Mouse (Mus musculus) testis, adult 2 months (tissue): ENCODE measurements around the gene Rbfox3. TPM values are rescaled to one million over a fixed set of nuclear protein-coding genes. Genes with fewer than 3 reads are reported as not detected.

Experiments
- H3K27ac ChIP-seq: fragments of 200-500 bp; 2 replicates; pipeline ENCODE4 v1.5.1; 2012; ENCODE audit warnings: low read depth, low read length; ENCODE audit not compliant: control insufficient read depth, insufficient read depth
- H3K27me3 ChIP-seq: fragments of 200-500 bp; 2 replicates; pipeline ENCODE4 v1.6.1; 2012; ENCODE audit warnings: mild to moderate bottlenecking, low read length, moderate library complexity; ENCODE audit not compliant: control insufficient read depth, insufficient read depth
- H3K36me3 ChIP-seq: fragments of 200-500 bp; 2 replicates; pipeline ENCODE4 v1.6.1; 2012; ENCODE audit warnings: mild to moderate bottlenecking, low read length; ENCODE audit not compliant: control insufficient read depth, insufficient read depth
- H3K4me1 ChIP-seq: fragments of 200-500 bp; 2 replicates; pipeline ENCODE4 v1.6.1; 2012; ENCODE audit warnings: low read length; ENCODE audit not compliant: control insufficient read depth, insufficient read depth
- H3K4me3 ChIP-seq: fragments of 200-500 bp; 2 replicates; pipeline ENCODE4 v1.5.1; 2012; ENCODE audit warnings: low read depth, mild to moderate bottlenecking, low read length, moderate library complexity, mixed read lengths; ENCODE audit not compliant: control insufficient read depth
- CTCF ChIP-seq: fragments of 200-500 bp; IDR thresholded peaks from 2 replicates; pipeline ENCODE4 v1.5.1; 2012; ENCODE audit warnings: low read depth, mild to moderate bottlenecking, inconsistent platforms, low read length, moderate library complexity; ENCODE audit not compliant: control insufficient read depth, insufficient read depth, insufficient replicate concordance
- POLR2A ChIP-seq: fragments of 200-500 bp; IDR thresholded peaks from 2 replicates; pipeline ENCODE4 v1.6.1; 2012; ENCODE audit warnings: low read depth, mild to moderate bottlenecking, inconsistent platforms, low read length, moderate library complexity; ENCODE audit not compliant: control insufficient read depth
- polyA plus RNA-seq: library from polyadenylated mRNA; depleted of rRNA; stranded (reverse); fragments of >200 nt; gene quantifications from 2 replicates; pipeline ENCODE4 v1.2.3, GENCODE M21; 2012

Rbfox3 gene
- polyA plus RNA-seq, 1 experiment: 0.28 TPM

GRCm38 (mm10) chr11:118685397-118685796, 226.0 kb downstream of the Rbfox3 start:
- TF ChIP-seq POLR2A: no peak
- no peak for TF ChIP-seq CTCF
- H3K4me1 ChIP-seq: no peaks in the 10 kb centered on the region
- H3K4me3 ChIP-seq: no peak overlapping the region
- no peak overlapping the region for H3K27ac ChIP-seq
- H3K27me3 ChIP-seq: no peaks in the 10 kb centered on the region
- no peaks in the 10 kb centered on the region for H3K36me3 ChIP-seq

- Histone ChIP-seq H3K27me3 (no peaks in the 10 kb centered on the region), H3K36me3 (no peaks in the 10 kb centered on the region), H3K4me1 (no peaks in the 10 kb centered on the region), H3K27ac (no peak overlapping the region), H3K4me3 (no peak overlapping the region)
- no peak for TF ChIP-seq POLR2A
- no peak for TF ChIP-seq CTCF
Observed at GRCm38 (mm10) chr11:118684665-118685064, 226.7 kb downstream of the Rbfox3 start.

- H3K4me1 ChIP-seq: no peaks in the 10 kb centered on the region
- no peaks in the 10 kb centered on the region for H3K36me3 ChIP-seq
- H3K4me3 ChIP-seq: no peak overlapping the region
- H3K27ac ChIP-seq: no peak overlapping the region
- TF ChIP-seq CTCF: no peak
- no peak for TF ChIP-seq POLR2A
- no peaks in the 10 kb centered on the region for H3K27me3 ChIP-seq
Observed at GRCm38 (mm10) chr11:118680699-118681098, 230.7 kb downstream of the Rbfox3 start.

GRCm38 (mm10) chr11:118679736-118680410, 231.5 kb downstream of the Rbfox3 start:
- Histone ChIP-seq H3K36me3 (no peaks in the 10 kb centered on the region), H3K27ac (no peak overlapping the region), H3K4me1 (no peaks in the 10 kb centered on the region), H3K4me3 (no peak overlapping the region), H3K27me3 (no peaks in the 10 kb centered on the region)
- no peak for TF ChIP-seq POLR2A
- no peak for TF ChIP-seq CTCF

GRCm38 (mm10) chr11:118678515-118679104, 232.8 kb downstream of the Rbfox3 start:
- Histone ChIP-seq H3K4me3 (no peak overlapping the region), H3K36me3 (no peaks in the 10 kb centered on the region), H3K4me1 (no peaks in the 10 kb centered on the region), H3K27ac (no peak overlapping the region), H3K27me3 (no peaks in the 10 kb centered on the region)
- TF ChIP-seq CTCF (no peak), POLR2A (no peak)

- TF ChIP-seq CTCF (no peak), POLR2A (no peak)
- Histone ChIP-seq H3K4me1 (no peaks in the 10 kb centered on the region), H3K27me3 (no peaks in the 10 kb centered on the region), H3K27ac (no peak overlapping the region), H3K36me3 (no peaks in the 10 kb centered on the region), H3K4me3 (no peak overlapping the region)
Observed at GRCm38 (mm10) chr11:118677277-118677676, 234.1 kb downstream of the Rbfox3 start.

- Histone ChIP-seq H3K27ac (no peak overlapping the region), H3K36me3 (no peaks in the 10 kb centered on the region), H3K4me1 (no peaks in the 10 kb centered on the region), H3K4me3 (no peak overlapping the region), H3K27me3 (no peaks in the 10 kb centered on the region)
- no peak for TF ChIP-seq POLR2A
- TF ChIP-seq CTCF: no peak
Observed at GRCm38 (mm10) chr11:118676364-118676763, 235.0 kb downstream of the Rbfox3 start.

- H3K27ac ChIP-seq: no peak overlapping the region
- no peaks in the 10 kb centered on the region for H3K27me3 ChIP-seq
- no peaks in the 10 kb centered on the region for H3K4me1 ChIP-seq
- H3K36me3 ChIP-seq: no peaks in the 10 kb centered on the region
- TF ChIP-seq POLR2A: no peak
- no peak for TF ChIP-seq CTCF
- H3K4me3 ChIP-seq: no peak overlapping the region
Observed at GRCm38 (mm10) chr11:118671958-118672357, 239.4 kb downstream of the Rbfox3 start.
